Mouse (Mus musculus): ENCODE measurements around the gene Zc3h12a. TPM values are rescaled to one million over a fixed set of nuclear protein-coding genes. Genes with fewer than 3 reads are reported as not detected.

Gene Zc3h12a
- polyA plus RNA-seq, 2 experiments: 1.4 to 3.0 TPM

GRCm38 (mm10) chr4:125116090-125116861 lies 11.4 kb downstream of the Zc3h12a start:
- Histone ChIP-seq H3K9ac (ENCODE audit: low read depth, low read length, severe bottlenecking) (no peak overlapping the region), H3K4me3 (replicated peaks; ENCODE audit: low read length) (no peak overlapping the region), H3K4me1 (ENCODE audit: control insufficient read depth, insufficient read depth, low read length) (peaks cover 17% of the 10 kb centered on the region; the same call in 1 of the 2 replicates), H3K4me2 (replicated peaks; ENCODE audit: low read depth, low read length, severe bottlenecking) (no peak overlapping the region), H3K36me3 (ENCODE audit: control insufficient read depth, insufficient read depth, low read length) (peaks cover 9% of the 10 kb centered on the region; the same call in 1 of the 2 replicates), H3K9me3 (ENCODE audit: control insufficient read depth, low read length) (no peaks in the 10 kb centered on the region), H3K27ac (replicated peaks; ENCODE audit: low read depth, low read length) (no peak overlapping the region), H3K27me3 (ENCODE audit: control insufficient read depth, insufficient read depth, low read length) (no peaks in the 10 kb centered on the region)
- TF ChIP-seq POLR2A (IDR thresholded peaks at IDR 0.05; ENCODE audit: borderline replicate concordance, extremely low read depth, insufficient read depth, insufficient read length): no peak
- DNase-seq (ENCODE audit: low spot score) (peak; percentile 54), ATAC-seq (ENCODE audit: low FRiP score, low read depth) (peak; percentile 13; the same call in 1 of the 2 replicates)
- whole genome bisulfite sequencing: 74% methylated on average over 9 of the region's 9 CpGs

DNA sequence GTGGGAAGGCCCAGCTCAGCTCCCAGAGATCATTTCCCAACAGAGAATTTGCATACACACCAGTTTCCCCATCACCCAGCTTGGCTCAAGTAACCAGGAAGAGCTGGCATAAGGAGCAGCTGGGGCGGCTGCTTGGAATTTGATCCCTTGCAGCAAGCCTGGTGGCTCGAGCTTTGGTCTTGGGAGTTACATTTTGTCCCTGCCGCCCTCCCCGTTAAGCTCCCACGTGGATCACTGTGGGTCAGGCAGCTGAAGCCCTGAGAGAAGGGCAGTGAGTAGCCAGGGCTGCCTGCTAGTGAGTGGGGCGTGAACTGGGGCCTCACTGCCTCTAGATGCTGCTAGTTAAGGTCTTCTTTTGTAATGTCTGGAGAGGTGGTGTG lies 11.9 kb downstream of the Zc3h12a start:
- no peak overlapping the region for H3K4me3 ChIP-seq (replicated peaks; ENCODE audit: low read length)
- H3K9me3 ChIP-seq (ENCODE audit: control insufficient read depth, low read length): no peaks in the 10 kb centered on the region
- H3K4me2 ChIP-seq (replicated peaks; ENCODE audit: low read depth, low read length, severe bottlenecking): no peak overlapping the region
- H3K27me3 ChIP-seq (ENCODE audit: control insufficient read depth, insufficient read depth, low read length): no peaks in the 10 kb centered on the region
- no peak overlapping the region for H3K9ac ChIP-seq (ENCODE audit: low read depth, low read length, severe bottlenecking)
- DNase-seq (ENCODE audit: low spot score): peak; percentile 48
- peaks cover 13% of the 10 kb centered on the region for H3K36me3 ChIP-seq (ENCODE audit: control insufficient read depth, insufficient read depth, low read length)
- TF ChIP-seq POLR2A (IDR thresholded peaks at IDR 0.05; ENCODE audit: borderline replicate concordance, extremely low read depth, insufficient read depth, insufficient read length): no peak
- H3K4me1 ChIP-seq (ENCODE audit: control insufficient read depth, insufficient read depth, low read length): peaks cover 17% of the 10 kb centered on the region; the same call in 1 of the 2 replicates
- 31% methylated on average over 6 of the region's 6 CpGs for WGBS
- peak; percentile 25 for ATAC-seq (ENCODE audit: low FRiP score, low read depth)
- no peak overlapping the region for H3K27ac ChIP-seq (replicated peaks; ENCODE audit: low read depth, low read length)

DNA sequence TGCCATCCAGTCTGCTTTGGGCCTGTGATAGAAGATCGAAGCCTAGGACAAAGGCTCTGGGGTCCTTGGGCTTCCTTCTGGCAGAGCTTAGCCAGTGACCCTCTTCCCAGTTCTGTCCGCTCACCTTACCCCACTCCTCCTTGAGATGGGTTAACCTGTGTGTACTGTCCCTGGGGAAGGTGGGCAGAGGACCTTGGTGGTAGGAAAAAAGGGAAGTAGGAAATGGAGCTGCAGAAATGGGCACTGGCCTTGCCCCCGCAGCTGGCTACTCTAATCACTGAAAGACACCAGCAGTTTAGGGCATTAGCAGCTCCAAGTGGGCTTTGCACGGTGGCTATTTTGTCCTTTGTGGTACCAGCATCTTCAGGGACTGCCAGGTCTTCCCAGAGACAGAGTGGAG lies 12.6 kb downstream of the Zc3h12a start:
- no peak overlapping the region for H3K4me2 ChIP-seq (replicated peaks; ENCODE audit: low read depth, low read length, severe bottlenecking)
- peaks cover 16% of the 10 kb centered on the region for H3K36me3 ChIP-seq (ENCODE audit: control insufficient read depth, insufficient read depth, low read length)
- ATAC-seq (ENCODE audit: low FRiP score, low read depth): no peak
- peaks cover 17% of the 10 kb centered on the region; the same call in 1 of the 2 replicates for H3K4me1 ChIP-seq (ENCODE audit: control insufficient read depth, insufficient read depth, low read length)
- DNase-seq (ENCODE audit: low spot score): no peak
- H3K27ac ChIP-seq (replicated peaks; ENCODE audit: low read depth, low read length): no peak overlapping the region; the same call in 1 of the 2 replicates
- 73% methylated on average over 4 of the region's 4 CpGs for WGBS
- no peak for TF ChIP-seq POLR2A (IDR thresholded peaks at IDR 0.05; ENCODE audit: borderline replicate concordance, extremely low read depth, insufficient read depth, insufficient read length)
- no peaks in the 10 kb centered on the region for H3K9me3 ChIP-seq (ENCODE audit: control insufficient read depth, low read length)
- H3K27me3 ChIP-seq (ENCODE audit: control insufficient read depth, insufficient read depth, low read length): no peaks in the 10 kb centered on the region
- no peak overlapping the region for H3K4me3 ChIP-seq (replicated peaks; ENCODE audit: low read length)
- no peak overlapping the region; the same call in 1 of the 2 replicates for H3K9ac ChIP-seq (ENCODE audit: low read depth, low read length, severe bottlenecking)

DNA sequence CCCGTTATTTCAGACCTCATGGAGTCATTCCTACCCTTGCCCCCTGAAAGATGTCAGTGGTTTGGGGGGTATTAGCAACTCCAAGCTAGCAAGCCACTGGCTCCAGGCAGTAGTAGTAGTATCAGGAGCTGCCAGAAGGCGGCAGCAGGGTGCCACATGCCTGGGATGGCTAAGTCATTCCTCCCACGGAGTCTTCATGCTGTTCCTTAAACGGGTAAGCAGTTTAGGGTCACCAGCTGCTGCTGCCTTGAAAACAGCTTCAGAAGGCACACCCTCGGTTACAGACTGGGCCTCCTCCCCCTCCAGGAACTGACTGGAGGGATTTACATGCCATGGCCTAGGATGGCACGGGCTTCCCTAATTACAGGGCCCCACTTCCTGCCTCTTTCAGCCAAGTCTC lies 13.0 kb downstream of the Zc3h12a start:
- Histone ChIP-seq H3K27ac (replicated peaks; ENCODE audit: low read depth, low read length) (no peak overlapping the region; the same call in 1 of the 2 replicates), H3K36me3 (ENCODE audit: control insufficient read depth, insufficient read depth, low read length) (peaks cover 19% of the 10 kb centered on the region), H3K4me2 (replicated peaks; ENCODE audit: low read depth, low read length, severe bottlenecking) (no peak overlapping the region), H3K4me3 (replicated peaks; ENCODE audit: low read length) (no peak overlapping the region), H3K9ac (ENCODE audit: low read depth, low read length, severe bottlenecking) (no peak overlapping the region; the same call in 1 of the 2 replicates), H3K27me3 (ENCODE audit: control insufficient read depth, insufficient read depth, low read length) (no peaks in the 10 kb centered on the region), H3K4me1 (ENCODE audit: control insufficient read depth, insufficient read depth, low read length) (peaks cover 17% of the 10 kb centered on the region; the same call in 1 of the 2 replicates), H3K9me3 (ENCODE audit: control insufficient read depth, low read length) (no peaks in the 10 kb centered on the region)
- WGBS: 9% methylated on average over 6 of the region's 6 CpGs
- DNase-seq (ENCODE audit: low spot score) (peak; percentile 83), ATAC-seq (ENCODE audit: low FRiP score, low read depth) (peak; percentile 61; the same call in 1 of the 2 replicates)
- no peak for TF ChIP-seq POLR2A (IDR thresholded peaks at IDR 0.05; ENCODE audit: borderline replicate concordance, extremely low read depth, insufficient read depth, insufficient read length)

- ATAC-seq (ENCODE audit: low FRiP score, low read depth): no peak
- H3K9ac ChIP-seq (ENCODE audit: low read depth, low read length, severe bottlenecking): no peak overlapping the region
- H3K4me1 ChIP-seq (ENCODE audit: control insufficient read depth, insufficient read depth, low read length): no peaks in the 10 kb centered on the region
- TF ChIP-seq POLR2A (IDR thresholded peaks at IDR 0.05; ENCODE audit: borderline replicate concordance, extremely low read depth, insufficient read depth, insufficient read length): no peak
- H3K4me2 ChIP-seq (replicated peaks; ENCODE audit: low read depth, low read length, severe bottlenecking): no peak overlapping the region
- H3K36me3 ChIP-seq (ENCODE audit: control insufficient read depth, insufficient read depth, low read length): peaks cover 54% of the 10 kb centered on the region
- no peaks in the 10 kb centered on the region for H3K27me3 ChIP-seq (ENCODE audit: control insufficient read depth, insufficient read depth, low read length)
- no peaks in the 10 kb centered on the region for H3K9me3 ChIP-seq (ENCODE audit: control insufficient read depth, low read length)
- DNase-seq (ENCODE audit: low spot score): no peak
- 88% methylated on average over 9 of the region's 9 CpGs for whole genome bisulfite sequencing
- H3K4me3 ChIP-seq (replicated peaks; ENCODE audit: low read length): no peak overlapping the region
- no peak overlapping the region for H3K27ac ChIP-seq (replicated peaks; ENCODE audit: low read depth, low read length)
Observed at GRCm38 (mm10) chr4:125105354-125105753, 22.3 kb downstream of the Zc3h12a start.

All from limb, embryonic 14.5 days (tissue).